Mouse (Mus musculus) forebrain, embryonic 11.5 days (tissue): ENCODE measurements at regions not wholly inside any gene's neighbourhood (a gene's known extent, or its start where the extent isn't known, plus 50 kb on each side); places are given as distances from the start of the nearest gene placed in this dataset.
A peak's percentile ranks its signal among the peaks of the same experiment; 100 is the strongest.

Experiments used
- ATAC-seq: fragments of 200-750 bp; cut with Nextera tagmentation; replicated peaks from 2 replicates; pipeline ENCODE4 v1.8.0; 2017; ENCODE audit warnings: moderate TSS enrichment; ENCODE audit not compliant: low FRiP score
- DNase-seq: peaks from one replicate; pipeline ENCODE4 v3.0.0-alpha.2; 2017; ENCODE audit warnings: low spot score
- H3K27ac ChIP-seq: fragments of 300-500 bp; sonication (generic); 2 replicates; pipeline ENCODE4 v1.5.1; 2014; ENCODE audit warnings: low read depth, low read length
- H3K27me3 ChIP-seq: fragments of 300-500 bp; sonication (generic); 2 replicates; pipeline ENCODE4 v1.6.1; 2014; ENCODE audit warnings: mild to moderate bottlenecking, low read length, mixed read lengths; ENCODE audit not compliant: control insufficient read depth, insufficient read depth
- H3K36me3 ChIP-seq: fragments of 300-500 bp; sonication (generic); 2 replicates; pipeline ENCODE4 v1.6.1; 2014; ENCODE audit warnings: mild to moderate bottlenecking, low read length, moderate library complexity, mixed read lengths; ENCODE audit not compliant: control insufficient read depth, insufficient read depth
- H3K4me1 ChIP-seq: fragments of 300-500 bp; sonication (generic); replicated peaks from 2 replicates; pipeline ENCODE4 v1.6.1; 2014; ENCODE audit warnings: low read length, mixed read lengths; ENCODE audit not compliant: control insufficient read depth, insufficient read depth
- H3K4me2 ChIP-seq: fragments of 300-500 bp; sonication (generic); 2 replicates; pipeline ENCODE4 v1.6.1; 2014; ENCODE audit warnings: low read depth, mild to moderate bottlenecking, low read length, moderate library complexity, mixed read lengths; ENCODE audit not compliant: severe bottlenecking
- H3K4me3 ChIP-seq: fragments of 300-500 bp; sonication (generic); 2 replicates; pipeline ENCODE4 v1.5.1; 2014; ENCODE audit warnings: low read depth, low read length
- H3K9ac ChIP-seq: fragments of 300-500 bp; sonication (generic); 2 replicates; pipeline ENCODE4 v1.6.1; 2014; ENCODE audit warnings: low read length
- H3K9me3 ChIP-seq: fragments of 300-500 bp; sonication (generic); 2 replicates; pipeline ENCODE4 v1.6.1; 2016; ENCODE audit warnings: low read length, mixed read lengths; ENCODE audit not compliant: control insufficient read depth
- WGBS: fragments of 180-500 bp; shearing (Covaris S2); extraction: QIAGEN DNeasy Blood & Tissue Kit; methylation state at CpG from one replicate; pipeline ENCODE4 v1.1.7; 2014; 5-methylcytosine and 5-hydroxymethylcytosine counted together

DNA sequence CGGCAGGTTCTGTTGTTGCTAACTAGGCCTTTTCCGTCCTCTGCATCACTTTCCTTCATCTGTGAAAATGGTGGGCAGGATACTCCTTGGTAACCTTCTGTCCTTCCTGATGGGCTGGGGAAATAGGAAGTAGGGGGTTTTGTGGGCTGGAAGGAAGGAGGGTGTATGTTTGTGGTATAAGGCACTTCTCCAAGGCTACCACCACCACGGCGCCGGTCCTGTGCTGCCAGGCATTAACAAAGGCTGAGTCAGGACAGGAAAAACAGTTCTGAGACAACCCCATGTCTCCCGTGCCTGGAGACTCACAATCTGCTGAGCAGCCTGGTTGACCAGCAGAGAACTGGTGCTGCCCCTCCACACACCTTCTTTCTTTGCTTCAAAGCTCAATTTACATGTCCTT lies 52.2 kb upstream of the Pja1 start:
- DNase-seq (no peak), ATAC-seq (no peak)
- 30% methylated on average over 6 of the region's 6 CpGs for WGBS
- Histone ChIP-seq H3K27ac (no peak overlapping the region), H3K9ac (no peak overlapping the region), H3K4me1 (peaks cover 9% of the 10 kb centered on the region; the same call in 1 of the 2 replicates), H3K4me2 (no peak overlapping the region), H3K9me3 (no peaks in the 10 kb centered on the region), H3K36me3 (no peaks in the 10 kb centered on the region), H3K4me3 (no peak overlapping the region), H3K27me3 (peaks cover 18% of the 10 kb centered on the region; the same call in 1 of the 2 replicates)

DNA sequence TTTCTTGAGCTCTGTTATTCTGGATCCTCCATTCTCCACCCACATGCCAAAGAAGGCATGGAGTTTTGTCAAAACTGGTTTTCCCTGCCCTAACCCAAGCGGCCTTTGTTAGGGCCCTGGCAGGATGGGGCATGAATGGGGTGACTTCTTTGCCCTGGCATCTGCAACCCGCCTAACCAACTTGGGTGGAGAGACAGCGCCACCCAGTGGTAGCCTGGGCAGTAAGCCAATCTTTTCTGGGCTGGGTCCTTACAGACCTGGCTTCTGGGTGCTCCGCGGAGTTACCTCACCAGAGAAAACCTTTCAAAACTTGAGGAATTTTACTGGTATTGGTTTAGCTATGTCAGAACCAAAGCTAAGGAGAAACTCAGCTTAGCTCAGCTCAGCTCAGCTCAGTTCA lies 51.8 kb upstream of the Pja1 start:
- H3K4me1 ChIP-seq, result peaks cover 9% of the 10 kb centered on the region; the same call in 1 of the 2 replicates
- H3K9ac ChIP-seq, result no peak overlapping the region
- H3K27ac ChIP-seq, result no peak overlapping the region
- H3K27me3 ChIP-seq, result peaks cover 19% of the 10 kb centered on the region; the same call in 1 of the 2 replicates
- DNase-seq, result peak; percentile 89
- 17% methylated on average over 5 of the region's 5 CpGs for WGBS
- ATAC-seq, result peak; percentile 74
- no peak overlapping the region for H3K4me2 ChIP-seq
- no peaks in the 10 kb centered on the region for H3K9me3 ChIP-seq
- no peaks in the 10 kb centered on the region for H3K36me3 ChIP-seq
- no peak overlapping the region for H3K4me3 ChIP-seq

DNA sequence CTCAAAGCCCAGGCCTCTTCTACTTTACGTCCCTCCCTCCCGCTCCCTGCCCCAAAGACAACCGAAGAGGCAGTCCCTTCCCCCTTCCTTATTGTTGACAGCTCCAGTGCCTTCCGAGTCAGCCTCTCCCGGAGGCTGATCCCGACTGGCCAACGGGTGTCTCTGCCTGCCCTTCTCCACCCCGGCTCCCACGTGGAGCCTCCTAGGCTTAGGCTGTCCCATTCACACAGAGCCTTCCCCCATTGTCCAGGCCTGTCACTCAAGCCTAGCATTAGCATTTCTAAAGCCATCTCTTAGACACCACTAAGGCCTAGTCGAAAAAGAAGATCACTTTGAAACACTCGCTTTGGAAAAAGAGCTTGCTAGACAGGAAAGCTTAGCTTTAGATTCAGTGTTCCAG lies 51.2 kb upstream of the Pja1 start:
- peaks cover 9% of the 10 kb centered on the region; the same call in 1 of the 2 replicates for H3K4me1 ChIP-seq

DNA sequence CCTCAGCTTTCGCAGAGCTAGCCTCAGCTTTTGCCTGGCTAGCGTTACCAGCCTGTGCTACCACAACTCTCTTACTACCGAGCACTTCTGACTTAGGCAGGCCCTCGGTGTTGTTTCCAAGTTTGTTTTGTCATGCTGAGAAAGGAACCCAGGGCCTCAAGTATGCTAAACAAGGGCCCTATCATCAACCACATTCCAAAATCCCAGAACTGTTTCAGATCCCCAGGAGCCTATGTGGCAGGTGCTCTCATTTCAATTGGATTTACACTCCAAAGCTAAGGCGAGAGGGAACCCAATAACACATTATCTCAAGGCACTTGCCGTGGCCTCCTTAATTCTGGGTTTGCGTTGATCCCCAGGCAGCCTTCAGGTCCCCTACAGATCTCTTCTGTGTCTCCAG lies 50.8 kb upstream of the Pja1 start:
- peaks cover 12% of the 10 kb centered on the region; the same call in 1 of the 2 replicates for H3K4me1 ChIP-seq
- peaks cover 16% of the 10 kb centered on the region for H3K27me3 ChIP-seq
- H3K4me2 ChIP-seq, result 0 out of 2 replicates have a peak overlapping the region, but pooled peaks have one; percentile 15
- peak overlapping the region; percentile 64 for H3K27ac ChIP-seq
- no peak overlapping the region for H3K9ac ChIP-seq
- no peak overlapping the region for H3K4me3 ChIP-seq
- H3K9me3 ChIP-seq, result no peaks in the 10 kb centered on the region
- DNase-seq (no peak), ATAC-seq (no peak)
- 29% methylated on average over 7 of the region's 7 CpGs for WGBS
- H3K36me3 ChIP-seq, result no peaks in the 10 kb centered on the region

More for the DNA sequence above, 51.2 kb upstream of the Pja1 start:
- Histone ChIP-seq H3K36me3 (no peaks in the 10 kb centered on the region), H3K27ac (peak overlapping the region; percentile 64), H3K4me3 (no peak overlapping the region), H3K4me2 (0 out of 2 replicates have a peak overlapping the region, but pooled peaks have one; percentile 15), H3K27me3 (peaks cover 17% of the 10 kb centered on the region), H3K9ac (no peak overlapping the region), H3K9me3 (no peaks in the 10 kb centered on the region)
- ATAC-seq (peak; percentile 96), DNase-seq (peak; percentile 77)
- WGBS, result 26% methylated on average over 11 of the region's 11 CpGs
